Mouse (Mus musculus) G1E (cell line): ENCODE results near the gene Rnf225. TPM values are rescaled to one million over a fixed set of nuclear protein-coding genes. Genes with fewer than 3 reads are reported as not detected.

Source experiments
- ATAC-seq: 2 replicates; pipeline ENCODE4 v1.8.0; 2016; ENCODE audit warnings: mild to moderate bottlenecking; ENCODE audit not compliant: insufficient number of reproducible peaks, poor library complexity, low FRiP score, severe bottlenecking; ENCODE audit errors: extremely low read depth
- DNase-seq: peaks from one replicate; pipeline ENCODE4 v3.0.0; 2012; ENCODE audit warnings: low spot score
- H3K27me3 ChIP-seq: 2 replicates; pipeline ENCODE4 v1.6.1; 2012; ENCODE audit warnings: mild to moderate bottlenecking, low read length, inconsistent platforms; ENCODE audit not compliant: insufficient read depth
- H3K36me3 ChIP-seq: replicated peaks from 2 replicates; pipeline ENCODE3; 2012; ENCODE audit warnings: mild to moderate bottlenecking, inconsistent platforms
- H3K4me1 ChIP-seq: 2 replicates; pipeline ENCODE4 v1.6.1; 2012; ENCODE audit warnings: low read depth, low read length, inconsistent platforms, mixed read lengths; ENCODE audit not compliant: insufficient read depth
- H3K4me3 ChIP-seq: 2 replicates; pipeline ENCODE4 v1.5.1; 2012; ENCODE audit warnings: low read depth, mild to moderate bottlenecking, inconsistent platforms, low read length, moderate library complexity, mixed read lengths
- H3K9me3 ChIP-seq: replicated peaks from 2 replicates; pipeline ENCODE4 v1.6.1; 2012; ENCODE audit warnings: inconsistent platforms
- CTCF ChIP-seq: IDR thresholded peaks from 2 replicates; pipeline ENCODE4 v1.5.1; 2012; ENCODE audit warnings: low read depth, low read length, inconsistent platforms, mixed read lengths
- GATA1 ChIP-seq: IDR thresholded peaks from 2 replicates; pipeline ENCODE4 v1.6.1; 2012; ENCODE audit warnings: borderline replicate concordance, low read length, inconsistent platforms, mixed read lengths
- GATA2 ChIP-seq: IDR thresholded peaks from 2 replicates; pipeline ENCODE4 v1.6.1; 2012; ENCODE audit warnings: low read depth, low read length, inconsistent platforms, borderline replicate concordance
- POLR2AphosphoS5 ChIP-seq: IDR thresholded peaks from 2 replicates; pipeline ENCODE4 v1.6.1; 2012; ENCODE audit warnings: low read depth, low read length, inconsistent platforms; ENCODE audit not compliant: insufficient replicate concordance
- TAL1 ChIP-seq: conservative IDR thresholded peaks from 2 replicates; pipeline ENCODE4 v1.6.1; 2012; ENCODE audit warnings: low read depth, low read length, inconsistent platforms, mixed read lengths
- polyA plus RNA-seq: library from polyadenylated mRNA; stranded (reverse); fragments of >175 nt; gene quantifications from 2 replicates; pipeline ENCODE4 v1.2.3, GENCODE M21; 2012
- total RNA-seq, 2 experiments: library from RNA; stranded (forward) in 1 of 2; stranded (reverse) in 1 of 2; fragments of 200-1000 nt in 1 of 2; fragments of >200 nt in 1 of 2; fragmentation: Nextera tagmentation in 1 of 2; gene quantifications; 2 replicates each; pipeline ENCODE4 v1.2.3; 2014 to 2017

The Rnf225 gene
- total and polyA plus RNA-seq, 3 experiments, result 0.76 to 1.0 (median 0.98) TPM

- no peaks in the 10 kb centered on the region for H3K9me3 ChIP-seq
- no peak overlapping the region for H3K4me3 ChIP-seq
- no peaks in the 10 kb centered on the region for H3K36me3 ChIP-seq
- ATAC-seq (no peak), DNase-seq (no peak)
- peaks cover 6% of the 10 kb centered on the region for H3K27me3 ChIP-seq
- H3K4me1 ChIP-seq, result peaks cover 7% of the 10 kb centered on the region
- TF ChIP-seq GATA2 (no peak), CTCF (no peak), GATA1 (no peak), TAL1 (no peak), POLR2AphosphoS5 (no peak)
Measured at GRCm38 (mm10) chr7:12958948-12959347, 31.7 kb downstream of the Rnf225 start.

- no peaks in the 10 kb centered on the region for H3K9me3 ChIP-seq
- H3K4me3 ChIP-seq, result no peak overlapping the region
- H3K36me3 ChIP-seq, result no peaks in the 10 kb centered on the region
- peaks cover 7% of the 10 kb centered on the region for H3K4me1 ChIP-seq
- TF ChIP-seq CTCF, result no peak
- TF ChIP-seq POLR2AphosphoS5, result no peak
- no peak for TF ChIP-seq GATA1
- no peak for TF ChIP-seq GATA2
- ATAC-seq (no peak), DNase-seq (no peak)
- H3K27me3 ChIP-seq, result peaks cover 6% of the 10 kb centered on the region
Measured at GRCm38 (mm10) chr7:12959718-12960117, 32.5 kb downstream of the Rnf225 start.

- ATAC-seq, result no peak
- no peak overlapping the region for H3K4me3 ChIP-seq
- DNase-seq, result no peak
- H3K27me3 ChIP-seq, result peaks cover 6% of the 10 kb centered on the region
- H3K36me3 ChIP-seq, result no peaks in the 10 kb centered on the region
- H3K9me3 ChIP-seq, result no peaks in the 10 kb centered on the region
- H3K4me1 ChIP-seq, result peaks cover 23% of the 10 kb centered on the region
- TF ChIP-seq TAL1 (no peak), CTCF (no peak), POLR2AphosphoS5 (no peak), GATA1 (no peak), GATA2 (no peak)
Measured at GRCm38 (mm10) chr7:12961511-12962141, 34.4 kb downstream of the Rnf225 start.

- TF ChIP-seq GATA2, result no peak
- TF ChIP-seq CTCF, result no peak
- no peak for TF ChIP-seq TAL1
- TF ChIP-seq POLR2AphosphoS5, result no peak
- no peak for TF ChIP-seq GATA1
- no peaks in the 10 kb centered on the region for H3K9me3 ChIP-seq
- peak within 1 kb of the TSS; percentile 87 for H3K4me3 ChIP-seq
- peaks cover 25% of the 10 kb centered on the region for H3K36me3 ChIP-seq
- H3K27me3 ChIP-seq, result no peaks in the 10 kb centered on the region
- ATAC-seq, result peak; percentile 98
- DNase-seq, result peak; percentile 96
- H3K4me1 ChIP-seq, result peaks cover 24% of the 10 kb centered on the region
Measured at GRCm38 (mm10) chr7:12965678-12966091, 38.5 kb downstream of the Rnf225 start, which contains the start of gene Zfp324. Gene Zfp324 (plus strand): TSS chr7:12965838.

GRCm38 (mm10) chr7:12966104-12966845 is 39.1 kb downstream of the Rnf225 start:
- H3K4me1 ChIP-seq, result peaks cover 24% of the 10 kb centered on the region
- H3K36me3 ChIP-seq, result peaks cover 31% of the 10 kb centered on the region
- H3K4me3 ChIP-seq, result peak overlapping the region; percentile 87
- ATAC-seq (0 out of 2 replicates have a peak, but pooled peaks have one; percentile 23), DNase-seq (peak; percentile 40)
- no peaks in the 10 kb centered on the region for H3K9me3 ChIP-seq
- TF ChIP-seq GATA1, result no peak
- TF ChIP-seq TAL1, result no peak
- no peak for TF ChIP-seq GATA2
- no peak for TF ChIP-seq POLR2AphosphoS5
- no peak for TF ChIP-seq CTCF
- H3K27me3 ChIP-seq, result no peaks in the 10 kb centered on the region

- no peaks in the 10 kb centered on the region for H3K27me3 ChIP-seq
- peaks cover 55% of the 10 kb centered on the region for H3K36me3 ChIP-seq
- TF ChIP-seq CTCF (no peak), POLR2AphosphoS5 (no peak), TAL1 (no peak), GATA2 (no peak), GATA1 (no peak)
- no peak overlapping the region for H3K4me3 ChIP-seq
- no peak for DNase-seq
- peaks cover 10% of the 10 kb centered on the region for H3K4me1 ChIP-seq
- no peaks in the 10 kb centered on the region for H3K9me3 ChIP-seq
- no peak for ATAC-seq
Measured at GRCm38 (mm10) chr7:12970906-12971305, 43.7 kb downstream of the Rnf225 start.
